Mouse (Mus musculus): ENCODE results near the gene Fgf3.

- TF ChIP-seq CTCF (IDR thresholded peaks at IDR 0.05; ENCODE audit: borderline replicate concordance, insufficient read depth, low read length) = no peak
- no peak for TF ChIP-seq POLR2A (IDR thresholded peaks at IDR 0.05; ENCODE audit: low read depth, low read length)
These were observed 26.3 kb downstream of the Fgf3 start for GRCm38 (mm10) chr7:144864160-144864670.

Measured in embryonic fibroblast, embryonic 13.5 days (primary cell).